Mouse (Mus musculus) c-Kit-negative CD71-positive TER-119-positive erythroid progenitor cells, embryonic 14.5 days (primary cell): Measurements from ENCODE around the gene Dcaf4.

Experiments used
- DNase-seq: peaks from one replicate; pipeline ENCODE4 v3.0.0-alpha.2; 2013; ENCODE audit warnings: low read depth, low spot score

Gene Dcaf4

DNA sequence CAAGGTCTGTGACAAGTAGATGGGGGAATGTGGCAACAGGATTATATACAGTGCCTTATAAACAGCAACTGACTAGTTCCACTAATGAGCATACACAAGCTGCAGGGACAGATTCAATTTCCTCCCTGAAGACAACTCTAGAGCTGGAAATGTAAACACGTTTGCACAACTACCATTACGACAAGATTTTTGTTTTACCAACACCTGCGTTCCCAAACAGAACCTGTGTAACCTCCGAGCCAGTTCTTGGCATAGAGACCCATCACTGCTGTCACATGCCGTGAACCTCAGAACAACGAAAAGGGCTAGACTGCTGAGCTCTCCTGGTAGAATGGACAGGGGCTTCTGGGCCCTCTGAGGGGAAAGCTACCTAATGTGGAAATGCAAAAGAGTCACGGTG is 23.7 kb downstream of the Dcaf4 start:
- DNase-seq, result no peak

- DNase-seq, result no peak
Observed at GRCm38 (mm10) chr12:83544791-83545190, 24.5 kb downstream of the Dcaf4 start.

DNA sequence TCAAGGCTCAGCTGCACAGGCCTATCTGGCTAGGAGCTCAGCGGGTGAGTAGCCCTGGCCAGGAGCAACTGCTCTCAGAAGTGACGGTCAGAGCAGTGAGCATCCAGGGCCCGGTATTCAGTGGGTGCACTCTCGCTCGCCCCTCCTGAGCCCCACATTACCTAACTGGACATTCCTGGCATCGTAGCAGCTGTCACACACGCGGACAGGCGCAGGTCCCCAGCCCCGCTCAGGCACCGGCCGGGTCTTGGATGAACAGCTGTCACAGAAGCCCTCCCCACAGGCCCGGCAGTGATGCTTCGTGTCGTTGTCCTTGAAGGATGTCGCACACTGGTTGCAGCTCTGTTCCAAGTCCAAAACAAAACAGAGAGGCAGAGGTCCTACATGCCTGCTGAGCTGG is 31.0 kb downstream of the Dcaf4 start:
- DNase-seq, result no peak

DNA sequence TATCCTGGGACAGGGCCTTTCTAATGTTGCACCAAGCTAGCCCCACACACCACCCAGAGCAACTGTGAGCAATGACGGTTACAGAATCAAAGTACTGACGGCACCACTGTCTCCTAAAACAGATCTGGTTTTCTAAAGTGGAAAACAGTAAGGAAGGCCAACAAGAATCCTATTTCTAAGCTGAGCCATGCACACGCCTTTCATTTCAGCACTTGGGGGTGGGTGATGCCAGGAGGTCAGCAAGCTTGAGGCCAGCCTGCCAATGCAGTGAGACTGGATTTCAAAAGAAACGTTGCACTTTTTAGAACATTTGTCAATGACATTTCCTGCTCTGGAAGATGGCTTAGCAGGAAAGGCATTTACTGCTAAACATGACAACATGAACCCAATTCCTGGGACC is 33.5 kb downstream of the Dcaf4 start:
- DNase-seq, result no peak

DNA sequence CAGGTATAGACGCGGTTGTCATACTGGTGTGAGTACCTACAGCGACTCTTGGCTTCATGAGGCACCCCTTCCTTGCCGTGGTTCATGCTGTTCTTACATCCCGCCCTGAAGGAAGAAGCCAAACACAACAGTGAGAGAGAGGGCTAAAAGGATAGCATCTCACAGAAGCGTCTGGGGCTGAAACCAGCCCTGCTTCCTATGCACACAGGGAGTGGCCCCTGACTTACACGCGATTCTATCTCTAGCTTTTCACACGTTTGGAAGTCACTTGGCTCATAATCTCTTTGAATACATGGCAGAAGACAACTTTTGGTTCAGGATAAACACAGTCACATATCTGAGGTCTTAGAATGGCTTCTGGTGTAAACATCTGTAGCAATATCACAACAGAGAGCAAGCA is 35.3 kb downstream of the Dcaf4 start:
- no peak for DNase-seq

GRCm38 (mm10) chr12:83558496-83558895 is 38.2 kb downstream of the Dcaf4 start:
- no peak for DNase-seq

DNA sequence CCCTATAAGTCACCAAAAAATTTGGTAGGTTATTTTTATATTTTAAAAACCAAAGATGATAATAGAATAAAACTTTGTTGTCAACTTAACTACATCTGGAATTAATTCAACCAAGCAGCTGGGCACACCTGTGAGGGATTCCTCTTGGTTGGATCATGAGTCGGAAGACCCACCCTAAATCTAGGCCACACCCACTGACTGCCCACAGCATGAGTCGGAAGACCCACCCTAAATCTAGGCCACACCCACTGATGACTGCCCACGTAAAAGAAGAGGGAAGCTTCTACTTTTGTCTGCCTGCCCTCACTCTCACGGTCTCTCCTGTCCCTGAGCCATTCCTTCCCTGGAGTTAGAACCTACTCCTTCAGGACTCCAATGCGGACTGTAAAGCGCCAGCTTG is 39.9 kb downstream of the Dcaf4 start:
- DNase-seq, result no peak

DNA sequence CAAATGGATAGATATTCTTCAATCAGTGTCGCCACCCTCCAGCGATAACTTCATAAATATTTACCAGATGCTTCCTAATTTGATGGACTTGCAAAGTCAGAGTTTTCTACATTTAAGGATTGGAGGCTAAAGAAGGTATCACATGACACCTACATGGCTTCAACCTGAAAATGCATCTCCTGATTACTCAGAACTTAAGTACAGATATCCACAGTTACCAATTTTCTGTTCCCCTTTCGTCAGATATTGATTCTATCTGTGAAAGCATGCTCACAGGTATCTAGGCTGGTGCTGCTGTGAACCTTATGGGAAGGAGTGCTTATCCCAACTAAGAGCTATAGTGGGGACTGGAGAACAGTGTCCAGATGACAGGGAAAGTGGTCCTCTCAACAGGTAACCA is 42.3 kb downstream of the Dcaf4 start:
- DNase-seq, result no peak

DNA sequence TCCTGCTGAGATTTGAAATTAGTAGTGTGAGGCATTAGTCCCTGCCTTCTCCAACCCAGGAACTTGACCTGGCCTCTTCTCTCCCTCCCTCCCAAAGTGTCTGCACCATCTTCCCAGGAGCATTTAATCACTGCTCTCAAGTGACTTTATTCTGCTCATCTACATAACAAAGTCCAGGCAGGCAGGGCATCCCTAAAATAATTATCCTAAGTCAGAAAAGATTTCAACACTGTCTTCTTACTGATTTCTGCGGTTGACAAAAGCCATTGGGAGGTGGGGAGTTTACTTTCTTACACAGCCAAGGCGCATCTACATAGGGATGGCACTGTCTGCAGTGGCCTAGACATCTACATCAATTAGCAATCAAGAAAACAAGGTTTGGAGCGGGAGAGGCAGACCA is 49.6 kb downstream of the Dcaf4 start:
- DNase-seq, result no peak

- no peak for DNase-seq
Observed at GRCm38 (mm10) chr12:83572717-83573116, 52.5 kb downstream of the Dcaf4 start.

DNA sequence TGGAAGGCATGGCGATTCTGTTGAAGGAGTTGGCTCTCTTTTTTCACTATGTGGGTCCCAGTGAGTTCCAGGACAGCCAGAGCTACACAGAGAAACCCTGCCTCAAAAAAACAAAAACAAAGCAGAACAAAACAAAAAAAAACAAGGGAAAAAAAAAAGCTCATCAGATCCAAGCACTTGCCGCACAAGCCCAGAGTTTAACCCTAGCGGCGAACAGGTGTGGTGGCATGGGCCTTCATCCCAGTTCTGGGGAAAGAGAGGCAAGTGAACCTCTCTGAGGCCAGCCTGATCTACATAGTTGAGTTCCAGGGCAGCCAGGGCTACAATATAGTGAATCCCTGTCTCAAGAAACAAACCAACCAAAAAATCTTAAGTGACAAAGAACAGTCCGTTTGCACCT is 57.2 kb downstream of the Dcaf4 start:
- DNase-seq, result no peak

- DNase-seq, result no peak
Observed at GRCm38 (mm10) chr12:83578356-83578755, 58.1 kb downstream of the Dcaf4 start.

GRCm38 (mm10) chr12:83578896-83579569 is 58.8 kb downstream of the Dcaf4 start:
- DNase-seq, result peak; percentile 76

GRCm38 (mm10) chr12:83580283-83580682 is 60.0 kb downstream of the Dcaf4 start:
- no peak for DNase-seq

- no peak for DNase-seq
Observed at GRCm38 (mm10) chr12:83582106-83582505, 61.8 kb downstream of the Dcaf4 start.

- DNase-seq, result no peak
Observed at GRCm38 (mm10) chr12:83582747-83583146, 62.5 kb downstream of the Dcaf4 start.

GRCm38 (mm10) chr12:83586628-83587027 is 66.4 kb downstream of the Dcaf4 start:
- no peak for DNase-seq
